Mouse (Mus musculus): ENCODE data around the gene Hspb9. TPM values are rescaled to one million over a fixed set of nuclear protein-coding genes. Genes with fewer than 3 reads are reported as not detected.
A peak's percentile ranks its signal among the peaks of the same experiment; 100 is the strongest.

Hspb9 gene
- polyA plus RNA-seq, 1 experiment from 2014 or later = 0.97 TPM

- Histone ChIP-seq H3K9me3 (ENCODE audit: low read depth, low read length) (no peaks in the 10 kb centered on the region), H3K4me3 (ENCODE audit: low read depth, low read length) (no peak overlapping the region), H3K36me3 (ENCODE audit: insufficient read depth) (peaks cover 26% of the 10 kb centered on the region), H3K4me2 (no peak overlapping the region), H3K4me1 (ENCODE audit: insufficient read depth) (peaks cover 5% of the 10 kb centered on the region), H3K27me3 (ENCODE audit: insufficient read depth, low read length) (no peaks in the 10 kb centered on the region), H3K9ac (no peak overlapping the region), H3K27ac (ENCODE audit: low read depth) (no peak overlapping the region)
- no peak for ATAC-seq (ENCODE audit: insufficient read depth)
- 85% methylated on average over 4 of the region's 4 CpGs for WGBS
- TF ChIP-seq CTCF (IDR thresholded peaks at IDR 0.05; ENCODE audit: low read depth) = no peak
- DNase-seq = no peak
Observed at GRCm38 (mm10) chr11:100729976-100730375, 16.3 kb downstream of the Hspb9 start.

GRCm38 (mm10) chr11:100730477-100731205, 17.0 kb downstream of the Hspb9 start:
- DNase-seq (no peak), ATAC-seq (ENCODE audit: insufficient read depth) (no peak)
- 84% methylated on average over 6 of the region's 6 CpGs for WGBS
- TF ChIP-seq CTCF (IDR thresholded peaks at IDR 0.05; ENCODE audit: low read depth) = no peak
- Histone ChIP-seq H3K9me3 (ENCODE audit: low read depth, low read length) (no peaks in the 10 kb centered on the region), H3K4me3 (ENCODE audit: low read depth, low read length) (no peak overlapping the region), H3K9ac (no peak overlapping the region), H3K36me3 (ENCODE audit: insufficient read depth) (peaks cover 26% of the 10 kb centered on the region), H3K4me1 (ENCODE audit: insufficient read depth) (no peaks in the 10 kb centered on the region), H3K27me3 (ENCODE audit: insufficient read depth, low read length) (no peaks in the 10 kb centered on the region), H3K4me2 (no peak overlapping the region), H3K27ac (ENCODE audit: low read depth) (no peak overlapping the region)

- WGBS = 84% methylated on average over 9 of the region's 9 CpGs
- peak overlapping the region; percentile 90 for H3K4me3 ChIP-seq (ENCODE audit: low read depth, low read length)
Observed at GRCm38 (mm10) chr11:100735134-100735865, 21.6 kb downstream of the Hspb9 start.

GRCm38 (mm10) chr11:100735954-100736745, 22.5 kb downstream of the Hspb9 start:
- peak overlapping the region; percentile 90 for H3K9ac ChIP-seq
- H3K36me3 ChIP-seq (ENCODE audit: insufficient read depth) = 0 out of 2 replicates have a peak, but pooled peaks cover 11% of the 10 kb centered on the region
- H3K4me2 ChIP-seq = peak overlapping the region; percentile 84
- peaks cover 6% of the 10 kb centered on the region for H3K4me1 ChIP-seq (ENCODE audit: insufficient read depth)
- no peak for DNase-seq
- no peaks in the 10 kb centered on the region for H3K9me3 ChIP-seq (ENCODE audit: low read depth, low read length)
- WGBS = 64% methylated on average over 14 of the region's 14 CpGs
- no peak for ATAC-seq (ENCODE audit: insufficient read depth)
- H3K27ac ChIP-seq (ENCODE audit: low read depth) = 0 out of 2 replicates have a peak overlapping the region, but pooled peaks have one; percentile 36
- H3K27me3 ChIP-seq (ENCODE audit: insufficient read depth, low read length) = no peaks in the 10 kb centered on the region
- H3K4me3 ChIP-seq (ENCODE audit: low read depth, low read length) = peak overlapping the region; percentile 90
- TF ChIP-seq CTCF (IDR thresholded peaks at IDR 0.05; ENCODE audit: low read depth) = no peak

More at GRCm38 (mm10) chr11:100735134-100735865, 21.6 kb downstream of the Hspb9 start:
- TF ChIP-seq CTCF (IDR thresholded peaks at IDR 0.05; ENCODE audit: low read depth) = no peak
- Histone ChIP-seq H3K4me2 (peak overlapping the region; percentile 84), H3K27ac (ENCODE audit: low read depth) (no peak overlapping the region), H3K36me3 (ENCODE audit: insufficient read depth) (0 out of 2 replicates have a peak, but pooled peaks cover 11% of the 10 kb centered on the region), H3K27me3 (ENCODE audit: insufficient read depth, low read length) (no peaks in the 10 kb centered on the region), H3K9me3 (ENCODE audit: low read depth, low read length) (no peaks in the 10 kb centered on the region), H3K9ac (no peak overlapping the region; the same call in 1 of the 2 replicates), H3K4me1 (ENCODE audit: insufficient read depth) (peaks cover 6% of the 10 kb centered on the region)
- ATAC-seq (ENCODE audit: insufficient read depth) = no peak
- DNase-seq = no peak

GRCm38 (mm10) chr11:100736746-100737080, 23.1 kb downstream of the Hspb9 start:
- Histone ChIP-seq H3K9me3 (ENCODE audit: low read depth, low read length) (no peaks in the 10 kb centered on the region), H3K4me2 (peak overlapping the region; percentile 84), H3K4me3 (ENCODE audit: low read depth, low read length) (peak overlapping the region; percentile 90), H3K27ac (ENCODE audit: low read depth) (no peak overlapping the region), H3K9ac (peak overlapping the region; percentile 90), H3K36me3 (ENCODE audit: insufficient read depth) (0 out of 2 replicates have a peak, but pooled peaks cover 11% of the 10 kb centered on the region), H3K4me1 (ENCODE audit: insufficient read depth) (peaks cover 6% of the 10 kb centered on the region), H3K27me3 (ENCODE audit: insufficient read depth, low read length) (no peaks in the 10 kb centered on the region)
- TF ChIP-seq CTCF (IDR thresholded peaks at IDR 0.05; ENCODE audit: low read depth) = no peak
- ATAC-seq (ENCODE audit: insufficient read depth) (no peak), DNase-seq (no peak)
- WGBS = 56% methylated on average over 4 of the region's 4 CpGs

GRCm38 (mm10) chr11:100737105-100737733, 23.6 kb downstream of the Hspb9 start:
- H3K9me3 ChIP-seq (ENCODE audit: low read depth, low read length) = no peaks in the 10 kb centered on the region
- no peaks in the 10 kb centered on the region for H3K27me3 ChIP-seq (ENCODE audit: insufficient read depth, low read length)
- DNase-seq = no peak
- ATAC-seq (ENCODE audit: insufficient read depth) = no peak
- TF ChIP-seq CTCF (IDR thresholded peaks at IDR 0.05; ENCODE audit: low read depth) = no peak
- peak overlapping the region; percentile 90 for H3K9ac ChIP-seq
- 0 out of 2 replicates have a peak, but pooled peaks cover 9% of the 10 kb centered on the region for H3K36me3 ChIP-seq (ENCODE audit: insufficient read depth)
- 1% methylated on average over 13 of the region's 13 CpGs for WGBS
- peaks cover 6% of the 10 kb centered on the region for H3K4me1 ChIP-seq (ENCODE audit: insufficient read depth)
- H3K4me3 ChIP-seq (ENCODE audit: low read depth, low read length) = peak overlapping the region; percentile 90
- peak overlapping the region; percentile 56; the same call in 1 of the 2 replicates for H3K27ac ChIP-seq (ENCODE audit: low read depth)
- H3K4me2 ChIP-seq = peak overlapping the region; percentile 84

Measured in lung, embryonic 14.5 days (tissue).